Mouse (Mus musculus): ENCODE data around the gene Ankrd33. TPM values are rescaled to one million over a fixed set of nuclear protein-coding genes. Genes with fewer than 3 reads are reported as not detected.

Ankrd33 gene
- polyA plus RNA-seq, 1 experiment from 2014 or later, result not detected

- no peaks in the 10 kb centered on the region for H3K9me3 ChIP-seq (ENCODE audit: control insufficient read depth, low read length)
- no peak overlapping the region for H3K4me2 ChIP-seq (ENCODE audit: low read length)
- ATAC-seq, result no peak
- H3K9ac ChIP-seq (replicated peaks; ENCODE audit: low read depth, low read length), result no peak overlapping the region
- H3K27me3 ChIP-seq (replicated peaks; ENCODE audit: control insufficient read depth, insufficient read depth, low read length), result no peaks in the 10 kb centered on the region
- peaks cover 46% of the 10 kb centered on the region for H3K4me1 ChIP-seq (replicated peaks; ENCODE audit: control insufficient read depth, insufficient read depth, low read length)
- WGBS, result 41% methylated on average over 5 of the region's 5 CpGs
- H3K4me3 ChIP-seq (replicated peaks; ENCODE audit: low read length), result no peak overlapping the region
- H3K27ac ChIP-seq (ENCODE audit: low read length), result no peak overlapping the region
- no peaks in the 10 kb centered on the region for H3K36me3 ChIP-seq (ENCODE audit: control insufficient read depth, insufficient read depth)
Observed at GRCm38 (mm10) chr15:101164291-101164690, 48.7 kb downstream of the Ankrd33 start.

- Histone ChIP-seq H3K4me2 (ENCODE audit: low read length) (no peak overlapping the region), H3K27me3 (replicated peaks; ENCODE audit: control insufficient read depth, insufficient read depth, low read length) (no peaks in the 10 kb centered on the region), H3K9me3 (ENCODE audit: control insufficient read depth, low read length) (no peaks in the 10 kb centered on the region), H3K4me3 (replicated peaks; ENCODE audit: low read length) (no peak overlapping the region), H3K9ac (replicated peaks; ENCODE audit: low read depth, low read length) (no peak overlapping the region), H3K4me1 (replicated peaks; ENCODE audit: control insufficient read depth, insufficient read depth, low read length) (peaks cover 33% of the 10 kb centered on the region), H3K27ac (ENCODE audit: low read length) (no peak overlapping the region), H3K36me3 (ENCODE audit: control insufficient read depth, insufficient read depth) (no peaks in the 10 kb centered on the region)
- WGBS, result 66% methylated on average over 16 of the region's 16 CpGs
- ATAC-seq, result no peak
Observed at GRCm38 (mm10) chr15:101165658-101166437, 50.3 kb downstream of the Ankrd33 start.

DNA sequence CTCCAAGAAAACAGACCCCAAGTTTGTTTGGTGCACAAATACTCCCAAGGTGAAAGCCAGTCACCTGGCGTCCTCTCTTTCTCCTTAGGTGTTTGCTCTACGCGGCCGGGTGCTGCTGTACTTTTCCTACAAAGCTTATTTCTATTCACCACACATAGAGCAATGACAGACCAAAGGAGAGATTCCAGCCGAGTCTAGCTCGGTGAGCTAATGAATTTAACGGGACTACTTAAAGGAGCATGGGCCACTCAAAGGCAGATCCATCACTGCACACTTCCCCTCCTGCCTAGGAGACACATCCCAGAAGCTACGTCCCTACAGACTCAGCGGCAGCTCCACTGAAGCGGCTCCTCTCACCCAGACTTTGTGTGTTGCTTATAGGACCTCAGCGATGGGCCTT, 52.0 kb downstream of the Ankrd33 start:
- no peaks in the 10 kb centered on the region for H3K9me3 ChIP-seq (ENCODE audit: control insufficient read depth, low read length)
- 64% methylated on average over 11 of the region's 11 CpGs for WGBS
- H3K9ac ChIP-seq (replicated peaks; ENCODE audit: low read depth, low read length), result no peak overlapping the region
- H3K27me3 ChIP-seq (replicated peaks; ENCODE audit: control insufficient read depth, insufficient read depth, low read length), result no peaks in the 10 kb centered on the region
- ATAC-seq, result no peak
- no peak overlapping the region for H3K4me2 ChIP-seq (ENCODE audit: low read length)
- peaks cover 19% of the 10 kb centered on the region for H3K4me1 ChIP-seq (replicated peaks; ENCODE audit: control insufficient read depth, insufficient read depth, low read length)
- H3K27ac ChIP-seq (ENCODE audit: low read length), result no peak overlapping the region
- no peak overlapping the region for H3K4me3 ChIP-seq (replicated peaks; ENCODE audit: low read length)
- H3K36me3 ChIP-seq (ENCODE audit: control insufficient read depth, insufficient read depth), result no peaks in the 10 kb centered on the region

Other genes starting within 250 kb of the Ankrd33 start
- 19.3 and 23.0 TPM in 2 replicates for gene Scn8a, start 245.9 kb upstream of the Ankrd33 start, polyA plus RNA-seq (2015; fragmentation: Nextera tagmentation; extraction: Ambion mirVana)
- not detected in 2 replicates for gene Gm47841, start 68.4 kb upstream of the Ankrd33 start, polyA plus RNA-seq (2015; fragmentation: Nextera tagmentation; extraction: Ambion mirVana)
- gene Fignl2, start 37.2 kb upstream of the Ankrd33 start, polyA plus RNA-seq (2015; fragmentation: Nextera tagmentation; extraction: Ambion mirVana), result 0.05 TPM in 1 of 2 replicates, not detected in the other
- gene Acvrl1, start 12.8 kb downstream of the Ankrd33 start, polyA plus RNA-seq (2015; fragmentation: Nextera tagmentation; extraction: Ambion mirVana), result 8.0 and 8.4 TPM in 2 replicates
- 26.0 and 27.4 TPM in 2 replicates for gene Acvr1b, start 58.3 kb downstream of the Ankrd33 start, polyA plus RNA-seq (2015; fragmentation: Nextera tagmentation; extraction: Ambion mirVana)
- gene Grasp, start 108.4 kb downstream of the Ankrd33 start, polyA plus RNA-seq (2015; fragmentation: Nextera tagmentation; extraction: Ambion mirVana), result 1.3 and 1.8 TPM in 2 replicates
- 4.5 TPM in 2 replicates for gene Nr4a1, start 138.5 kb downstream of the Ankrd33 start, polyA plus RNA-seq (2015; fragmentation: Nextera tagmentation; extraction: Ambion mirVana)
- 87.4 and 92.4 TPM in 2 replicates for gene Atg101, start 168.5 kb downstream of the Ankrd33 start, polyA plus RNA-seq (2015; fragmentation: Nextera tagmentation; extraction: Ambion mirVana)
- 0.29 and 0.30 TPM in 2 replicates for gene 6030408B16Rik, start 177.5 kb downstream of the Ankrd33 start, polyA plus RNA-seq (2015; fragmentation: Nextera tagmentation; extraction: Ambion mirVana)